Mouse (Mus musculus) 3T3-L1 (cell line): ENCODE measurements around the gene Fastk.

Source experiments
- DNase-seq: peaks from one replicate; pipeline ENCODE4 v3.0.0-alpha.2; 2015; ENCODE audit warnings: low read depth, low spot score

The Fastk gene

DNA sequence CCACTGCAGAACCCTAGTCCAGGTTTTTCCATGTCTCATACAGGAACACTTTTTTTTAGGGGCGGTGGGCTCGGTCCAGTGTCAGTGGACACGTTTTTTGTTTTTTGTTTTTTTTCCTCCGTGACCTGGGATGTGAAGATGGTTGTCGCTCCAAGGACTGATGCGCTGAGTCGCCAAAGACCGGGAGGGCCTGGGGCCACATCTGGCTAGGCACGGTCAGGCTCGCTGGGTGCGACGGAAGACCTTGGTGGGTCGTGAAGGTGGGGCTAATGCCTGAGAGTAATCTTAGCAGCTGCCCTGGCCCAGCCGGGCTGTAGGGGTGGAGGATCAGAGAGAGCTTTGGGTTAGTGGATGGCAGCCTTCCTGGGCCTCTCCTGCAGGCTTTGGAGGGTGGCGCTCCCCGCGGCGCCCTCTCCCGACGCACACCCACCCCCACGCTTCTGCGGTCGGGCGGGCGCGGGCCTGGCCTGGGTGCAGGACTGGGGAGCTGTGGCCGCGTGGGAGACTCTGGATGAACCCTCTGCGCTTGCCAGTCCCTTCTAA is 7.7 kb upstream of the Fastk start:
- DNase-seq, result peak; percentile 56

DNA sequence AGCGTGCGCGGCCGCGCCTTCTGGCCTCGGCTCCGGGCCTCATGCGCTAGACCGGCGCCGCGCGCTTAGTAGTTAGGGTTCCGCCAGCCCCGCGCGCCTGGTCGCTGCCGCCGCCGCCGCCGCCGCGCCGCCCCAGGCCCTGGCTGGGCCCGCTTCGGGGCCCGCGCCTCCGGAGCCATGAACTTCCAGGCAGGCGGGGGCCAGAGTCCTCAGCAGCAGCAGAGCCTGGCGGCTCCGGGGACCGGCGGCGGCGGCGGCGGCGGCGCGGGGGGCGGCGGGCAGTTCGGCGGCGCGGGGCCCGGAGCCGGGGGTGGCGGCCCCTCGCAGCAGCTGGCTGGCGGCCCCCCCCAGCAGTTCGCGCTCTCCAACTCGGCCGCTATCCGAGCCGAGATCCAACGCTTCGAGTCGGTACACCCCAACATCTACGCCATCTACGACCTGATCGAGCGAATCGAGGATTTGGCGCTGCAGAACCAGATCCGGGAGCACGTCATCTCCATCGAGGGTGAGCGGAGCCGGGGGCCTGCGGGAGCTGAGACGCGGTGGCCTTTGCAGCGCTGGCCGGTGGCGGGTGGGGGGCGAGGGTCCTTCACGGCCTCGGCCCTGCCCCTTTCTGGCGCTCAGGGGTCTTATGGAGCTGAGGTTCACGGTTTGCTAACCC is 7.1 kb upstream of the Fastk start, which contains the start of gene Agap3:
Gene Agap3 (plus strand): TSS at position 148 of the 661 bp plus-strand sequence.
- DNase-seq, result peak; percentile 47

- peak; percentile 73 for DNase-seq
These were observed 6.4 kb upstream of the Fastk start for GRCm38 (mm10) chr5:24451264-24452029.

GRCm38 (mm10) chr5:24447624-24448298 is 2.7 kb upstream of the Fastk start, which contains the start of gene Tmub1:
TSS of gene Tmub1 (minus strand) at chr5:24447854.
- peak; percentile 80 for DNase-seq

- no peak for DNase-seq
These were observed 1.5 kb upstream of the Fastk start for GRCm38 (mm10) chr5:24446630-24447029.

DNA sequence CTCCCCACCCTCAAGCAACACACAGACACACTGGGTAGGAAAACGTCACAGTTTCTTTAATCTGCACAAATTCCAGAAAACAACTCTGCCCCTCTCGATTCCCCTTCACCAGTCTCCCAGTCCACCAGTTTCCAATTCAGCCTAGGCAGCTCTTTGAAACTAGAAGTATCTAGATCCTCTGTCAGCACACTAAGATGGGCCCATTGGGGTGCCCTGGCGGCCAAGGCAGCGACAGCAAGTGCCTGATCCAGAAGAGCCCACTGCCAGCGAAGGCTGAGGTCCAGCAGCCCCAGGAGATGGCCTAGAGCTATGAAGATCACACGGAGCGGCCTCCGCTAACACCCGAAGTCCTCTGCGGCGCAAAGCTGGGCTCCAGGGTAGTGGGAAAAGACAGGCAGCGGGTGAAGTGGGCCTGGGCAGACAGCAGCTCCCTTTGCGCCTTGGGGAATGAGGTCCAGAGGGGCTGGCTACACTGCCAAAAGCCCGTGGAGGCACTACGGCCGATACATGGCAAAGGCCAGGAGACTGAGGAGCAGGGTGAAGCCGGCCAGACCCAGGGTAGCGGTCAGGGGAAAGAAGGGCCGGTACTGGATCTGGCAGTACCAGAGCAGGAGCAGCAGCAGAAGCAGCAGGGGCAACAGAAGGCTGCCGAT is 467 bp upstream of the Fastk start:
- no peak for DNase-seq

GRCm38 (mm10) chr5:24443927-24444326 is 1.2 kb downstream of the Fastk start:
- no peak for DNase-seq

DNA sequence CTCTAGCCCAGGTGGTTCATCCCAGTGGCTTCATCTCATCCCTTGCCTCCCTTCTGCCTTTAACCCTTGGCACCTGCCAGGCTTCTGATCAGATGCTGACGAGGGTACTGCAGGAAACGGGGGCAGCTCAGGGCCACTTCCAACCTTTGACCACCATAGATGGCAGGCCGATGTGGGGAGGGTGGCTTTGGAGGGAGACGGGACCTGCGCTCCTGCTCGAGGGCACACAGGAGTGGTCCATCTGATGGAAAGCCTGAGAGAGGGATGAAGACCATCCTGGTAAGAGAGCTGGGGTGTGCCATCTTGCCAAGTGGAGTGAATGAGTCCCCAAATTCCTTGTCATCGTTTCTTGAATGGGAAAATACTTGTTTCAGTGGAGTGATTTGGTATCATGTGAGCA is 1.9 kb downstream of the Fastk start:
- no peak for DNase-seq

GRCm38 (mm10) chr5:24442029-24442428 is 3.1 kb downstream of the Fastk start:
- DNase-seq, result no peak

GRCm38 (mm10) chr5:24441187-24441586 is 3.9 kb downstream of the Fastk start:
- DNase-seq, result no peak

DNA sequence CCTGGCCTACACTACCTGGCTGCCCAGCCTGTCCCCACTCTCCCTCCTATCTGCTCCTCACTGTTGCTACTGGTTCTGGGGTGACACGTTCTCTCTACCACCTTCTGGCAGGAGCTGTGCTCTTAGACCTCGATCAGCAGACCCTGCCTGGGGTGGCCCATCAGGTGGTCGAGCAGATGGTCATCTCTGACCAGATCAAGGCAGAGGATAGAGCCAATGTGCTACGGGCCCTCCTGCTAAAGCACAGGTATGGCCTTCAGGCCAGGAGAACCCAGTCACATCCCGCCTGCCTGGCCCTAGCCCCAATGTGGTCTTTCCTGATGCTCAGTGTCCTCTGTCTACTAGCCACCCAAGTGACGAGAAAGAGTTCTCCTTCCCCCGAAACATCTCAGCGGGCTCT is 11.1 kb downstream of the Fastk start:
- no peak for DNase-seq

DNA sequence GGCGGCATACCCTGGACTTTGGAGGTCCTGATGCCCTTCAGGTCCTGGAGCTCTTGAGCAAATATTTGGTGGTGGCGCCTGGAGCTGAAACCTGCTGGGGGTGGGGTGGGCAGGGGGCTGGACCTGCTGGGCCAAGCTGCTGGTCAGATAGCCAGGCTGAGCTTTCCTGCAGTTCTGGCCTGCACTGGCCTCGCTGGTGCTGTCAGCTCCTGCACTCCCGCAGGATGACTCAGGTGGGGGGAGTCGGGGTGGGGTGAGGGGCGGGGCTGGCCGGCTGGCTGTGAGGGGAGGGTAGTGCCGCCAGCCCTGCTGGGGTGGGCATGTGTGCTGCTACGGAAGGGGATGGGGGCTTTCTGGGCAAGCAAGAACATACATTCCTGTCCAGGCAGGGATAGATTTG is 16.5 kb downstream of the Fastk start:
- DNase-seq, result peak; percentile 47

DNA sequence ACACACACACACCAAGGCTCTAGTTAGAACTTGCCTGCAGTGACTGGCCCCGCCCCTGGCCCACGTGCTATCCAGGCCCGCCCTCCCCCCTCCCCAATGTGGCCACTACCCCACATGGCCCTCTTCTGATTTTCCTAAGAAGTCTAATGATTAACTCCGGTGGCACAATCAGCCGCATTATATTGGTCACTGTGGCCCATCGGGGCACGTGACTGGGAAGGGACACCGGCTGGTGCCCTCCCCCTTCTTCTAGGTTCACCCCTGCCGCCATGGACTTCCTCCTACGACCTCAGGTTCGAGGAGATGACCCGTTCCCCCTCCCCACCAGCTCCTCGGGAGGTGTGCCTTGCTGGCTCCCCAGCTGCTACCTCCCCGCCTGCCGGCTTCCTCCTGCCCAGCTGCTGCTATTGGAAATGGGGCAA is 17.1 kb downstream of the Fastk start:
- no peak for DNase-seq

DNA sequence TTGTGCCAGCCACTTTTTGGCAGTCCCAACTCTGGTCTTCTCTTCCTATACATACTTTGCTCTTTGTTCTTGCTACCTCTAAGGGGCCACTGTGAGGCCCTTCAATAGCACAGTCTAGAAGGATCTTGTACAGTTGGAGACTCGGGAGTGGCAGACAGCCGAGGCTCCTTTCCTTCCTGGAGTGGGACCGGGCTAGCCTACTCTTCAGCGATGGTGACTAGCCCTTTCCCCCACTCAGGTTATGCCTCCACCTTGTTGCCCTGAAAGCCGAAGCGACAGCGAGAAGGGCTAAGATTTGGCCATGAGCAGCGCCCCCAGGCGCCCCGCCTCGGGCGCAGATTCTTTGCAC is 17.8 kb downstream of the Fastk start:
- DNase-seq, result no peak

DNA sequence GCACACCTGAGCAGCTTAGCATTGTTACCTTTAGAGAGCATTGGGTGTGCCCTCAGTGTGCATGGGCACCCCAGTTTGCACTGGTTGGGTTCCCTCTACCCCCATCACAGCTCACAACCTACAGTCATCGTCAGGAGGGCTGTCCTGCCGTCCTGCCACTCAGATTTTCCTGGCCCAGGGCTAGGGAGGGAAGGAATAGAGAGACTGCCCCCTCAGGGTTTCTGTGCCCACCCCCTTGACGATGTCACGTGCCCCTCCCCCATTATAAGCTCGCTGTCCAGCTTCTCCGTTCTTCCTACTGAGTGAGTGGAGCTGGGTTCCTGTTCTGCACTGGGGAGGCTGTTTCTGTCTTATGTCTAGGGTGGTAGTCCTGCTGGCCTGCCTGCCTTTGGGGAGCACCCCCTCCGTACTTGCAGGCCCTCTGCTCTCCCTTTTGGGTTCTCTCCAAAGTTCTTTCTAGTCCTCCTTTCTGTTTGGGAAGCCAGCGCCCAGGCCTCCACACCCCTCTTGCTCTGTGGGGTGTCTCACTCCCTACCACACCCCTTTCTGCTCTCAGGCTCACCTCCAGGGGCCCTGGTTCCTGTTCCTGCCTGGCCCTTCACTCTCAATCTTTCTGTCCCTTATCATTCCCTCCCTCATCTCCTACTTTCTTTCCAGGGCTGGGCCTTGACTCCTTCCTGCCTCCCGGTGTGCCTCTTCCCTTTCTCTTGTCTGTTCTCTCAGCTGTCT is 18.4 kb downstream of the Fastk start:
- DNase-seq, result peak; percentile 51

GRCm38 (mm10) chr5:24426037-24426432 is 19.1 kb downstream of the Fastk start:
- peak; percentile 25 for DNase-seq

DNA sequence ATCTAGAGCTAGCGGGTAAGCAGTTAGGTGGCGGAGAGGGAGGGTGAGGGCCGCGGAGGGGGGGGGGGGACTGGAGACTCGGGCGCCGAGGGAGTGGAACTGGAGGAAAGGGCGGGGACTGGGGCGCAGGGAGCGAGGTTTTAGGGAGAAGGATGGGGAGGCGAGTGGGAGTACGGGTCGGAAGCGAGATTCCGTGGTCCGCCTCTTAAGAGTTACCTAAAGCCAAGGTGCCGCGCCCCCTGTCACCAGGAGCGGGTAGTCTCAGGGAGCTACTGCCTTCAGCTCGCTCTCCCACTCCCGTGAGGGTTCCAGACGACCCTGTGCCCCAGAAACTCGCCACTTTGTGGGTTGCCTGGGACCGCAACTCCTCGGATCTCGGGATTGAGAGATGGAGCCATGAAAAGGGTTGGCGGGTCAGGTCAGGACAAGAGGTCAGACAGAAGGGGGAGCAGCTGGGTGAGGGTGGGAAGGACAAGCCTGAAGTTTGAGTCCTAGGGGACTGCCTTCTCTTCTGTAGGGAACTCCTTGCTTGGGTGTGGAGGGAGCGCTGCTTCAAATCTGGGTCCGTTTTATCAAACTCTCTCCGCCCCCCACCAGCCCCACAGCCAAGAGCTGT is 19.6 kb downstream of the Fastk start:
- peak; percentile 71 for DNase-seq

GRCm38 (mm10) chr5:24424861-24425411 is 20.2 kb downstream of the Fastk start:
- peak; percentile 76 for DNase-seq

- no peak for DNase-seq
These were observed 20.9 kb downstream of the Fastk start for GRCm38 (mm10) chr5:24424004-24424781.
